Mouse (Mus musculus) c-Kit-positive CD71-positive TER-119-negative erythroid progenitor cells, embryonic 14.5 days (primary cell): ENCODE measurements around the gene Nucb2.

Source experiments
- DNase-seq: peaks from one replicate; pipeline ENCODE4 v3.0.0-alpha.2; 2013; ENCODE audit warnings: low read depth

The Nucb2 gene

DNA sequence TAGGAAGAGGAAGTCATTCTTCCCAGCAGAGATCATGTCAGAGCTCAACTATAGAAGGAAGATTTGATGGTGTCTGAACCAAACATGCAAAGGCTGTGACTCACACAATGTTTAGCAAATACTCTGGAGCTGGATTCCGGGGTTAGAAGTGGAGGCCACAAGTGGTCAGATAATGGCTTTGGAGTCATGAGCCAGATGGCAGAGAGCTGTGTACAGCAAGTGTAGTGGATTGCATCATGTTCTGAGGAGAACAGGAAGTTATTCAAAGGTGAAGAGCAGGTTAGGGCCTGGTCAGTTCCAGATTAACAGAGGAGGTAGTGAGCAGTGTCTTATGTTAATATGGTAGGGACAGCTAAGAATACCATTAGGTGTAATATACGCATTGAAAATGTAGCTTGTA, 20.4 kb downstream of the Nucb2 start:
- DNase-seq = no peak

DNA sequence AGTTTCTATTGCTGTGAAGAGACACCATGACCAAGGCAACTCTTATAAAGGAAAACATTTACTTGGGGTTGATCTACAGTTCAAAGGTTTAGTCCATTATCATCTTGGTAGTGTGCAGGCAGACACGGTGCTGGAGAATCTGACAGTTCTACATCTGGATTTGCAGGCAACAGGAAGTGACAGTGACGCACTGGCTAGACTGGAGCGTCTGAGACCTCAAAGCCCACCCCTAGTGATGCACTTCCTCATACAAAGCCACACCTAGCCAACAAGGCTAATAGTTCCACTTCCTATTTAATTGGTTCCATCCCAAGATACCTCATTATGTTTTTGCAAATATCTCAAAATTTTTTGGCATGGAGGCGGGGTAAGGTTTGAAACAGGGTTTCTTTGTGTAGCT, 25.6 kb downstream of the Nucb2 start:
- DNase-seq = no peak

DNA sequence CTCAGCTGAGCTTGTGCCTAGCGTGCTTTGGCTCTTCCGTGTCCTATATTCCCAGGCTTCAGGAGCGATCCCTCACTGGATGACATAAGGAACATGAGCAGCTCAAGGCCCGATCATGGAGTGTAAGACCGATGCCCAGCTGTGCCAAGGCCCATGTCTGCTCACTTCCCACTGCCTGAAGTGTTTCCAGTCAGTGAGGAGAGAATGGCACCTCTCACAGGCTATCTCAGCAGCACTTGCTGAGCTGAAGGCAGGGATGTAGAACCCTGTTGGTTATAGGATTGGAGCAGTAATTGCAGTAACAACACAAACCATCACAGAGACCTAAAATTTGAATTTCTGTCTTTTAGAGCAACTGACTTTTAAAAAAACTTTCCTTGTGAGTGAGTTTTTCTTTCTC, 26.3 kb downstream of the Nucb2 start:
- DNase-seq = no peak

DNA sequence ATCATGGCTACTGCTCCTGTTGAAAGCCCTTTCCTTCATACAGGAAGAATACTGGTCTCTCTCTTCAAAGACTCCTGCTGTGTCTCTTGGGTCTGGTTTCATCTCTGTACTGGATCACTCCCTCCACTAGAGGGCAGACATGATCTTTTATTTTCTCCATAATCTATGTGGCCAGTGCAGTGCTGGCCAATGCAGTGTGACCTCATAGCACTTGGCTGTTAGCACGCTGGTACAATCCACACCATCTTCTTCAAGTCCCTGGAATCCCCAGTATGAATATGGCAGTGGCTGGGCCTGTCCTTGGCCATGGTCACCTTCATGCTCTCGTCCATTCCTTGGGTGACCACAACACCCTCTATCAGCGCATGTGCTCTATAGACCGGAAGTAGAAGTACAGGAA, 27.1 kb downstream of the Nucb2 start:
- no peak for DNase-seq

DNA sequence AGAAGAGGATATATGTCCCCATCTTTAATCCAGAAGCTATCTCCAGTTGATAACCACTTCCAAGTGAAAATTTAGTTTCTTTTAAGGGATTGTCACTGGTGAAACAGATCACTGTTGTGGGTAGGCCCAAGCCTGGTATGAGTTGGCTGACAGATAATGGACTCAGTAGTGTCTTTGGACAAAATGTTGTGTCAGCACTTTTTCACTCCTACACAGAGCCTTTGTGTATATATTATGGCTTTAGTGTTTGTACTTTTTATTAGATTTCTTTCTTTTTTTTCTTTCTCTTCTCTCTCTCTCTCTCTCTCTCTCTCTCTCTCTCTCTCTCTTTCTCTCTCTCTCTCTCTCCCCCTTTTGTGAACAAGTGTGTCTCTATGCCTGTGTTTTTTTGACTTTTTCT, 52.7 kb downstream of the Nucb2 start:
- DNase-seq = no peak

- DNase-seq = no peak
Observed at GRCm38 (mm10) chr7:116574551-116574950, 70.4 kb downstream of the Nucb2 start.
